Mouse (Mus musculus) heart, embryonic 14.5 days (tissue): Measurements from ENCODE around the gene Strada. TPM values are rescaled to one million over a fixed set of nuclear protein-coding genes. Genes with fewer than 3 reads are reported as not detected.
"Not testable (repeated sequence)": the region's sequence is repeated elsewhere in the genome, so short reads cannot be mapped to it uniquely, and the experiment has no call there.

Experiments used
- ATAC-seq: fragments of 200-750 bp; cut with Nextera tagmentation; 2 replicates; pipeline ENCODE4 v1.8.0; 2017; ENCODE audit warnings: low read depth, moderate TSS enrichment; ENCODE audit not compliant: insufficient number of reproducible peaks, insufficient read depth, low FRiP score
- H3K27ac ChIP-seq, 2 experiments: fragments of 200-500 bp in 1 of 2; fragments of 300-500 bp in 1 of 2; sonication (generic) in 1 of 2; replicated peaks in 1 of 2; 2 replicates each; pipeline ENCODE4 v1.5.1; 2012 to 2014; ENCODE audit warnings: low read depth in 2 of 2, low read length in 2 of 2, control low read depth in 1 of 2, mild to moderate bottlenecking in 1 of 2, mixed read lengths in 1 of 2; ENCODE audit not compliant: control insufficient read depth in 1 of 2, insufficient read depth in 1 of 2
- H3K27me3 ChIP-seq: fragments of 300-500 bp; sonication (generic); 2 replicates; pipeline ENCODE4 v1.6.1; 2014; ENCODE audit warnings: mild to moderate bottlenecking, low read length, control low read depth; ENCODE audit not compliant: control insufficient read depth, insufficient read depth
- H3K36me3 ChIP-seq: fragments of 300-500 bp; sonication (generic); 2 replicates; pipeline ENCODE4 v1.6.1; 2014; ENCODE audit warnings: mild to moderate bottlenecking, control low read depth, low read length, mixed read lengths; ENCODE audit not compliant: control insufficient read depth, insufficient read depth
- H3K4me1 ChIP-seq, 2 experiments: fragments of 200-500 bp in 1 of 2; fragments of 300-500 bp in 1 of 2; sonication (generic) in 1 of 2; 2 replicates each; pipeline ENCODE4 v1.6.1; 2012 to 2014; ENCODE audit warnings: low read length in 2 of 2, control low read depth in 1 of 2, mixed read lengths in 1 of 2; ENCODE audit not compliant: control insufficient read depth in 2 of 2, insufficient read depth in 2 of 2
- H3K4me2 ChIP-seq: fragments of 300-500 bp; sonication (generic); 2 replicates; pipeline ENCODE4 v1.6.1; 2014; ENCODE audit warnings: mild to moderate bottlenecking, low read length
- H3K4me3 ChIP-seq, 2 experiments: fragments of 200-500 bp in 1 of 2; fragments of 300-500 bp in 1 of 2; sonication (generic) in 1 of 2; 2 replicates each; pipeline ENCODE4 v1.5.1; 2012 to 2014; ENCODE audit warnings: low read length in 2 of 2, mild to moderate bottlenecking in 2 of 2, control low read depth in 1 of 2, low read depth in 1 of 2, moderate library complexity in 1 of 2; ENCODE audit not compliant: control insufficient read depth in 1 of 2, insufficient read depth in 1 of 2
- H3K9ac ChIP-seq: fragments of 300-500 bp; sonication (generic); 2 replicates; pipeline ENCODE4 v1.6.1; 2014; ENCODE audit warnings: mild to moderate bottlenecking, low read length
- H3K9me3 ChIP-seq: fragments of 300-500 bp; sonication (generic); 2 replicates; pipeline ENCODE4 v1.6.1; 2016; ENCODE audit warnings: low read length, control low read depth; ENCODE audit not compliant: control insufficient read depth
- WGBS: fragments of 180-500 bp; shearing (Covaris S2); extraction: QIAGEN DNeasy Blood & Tissue Kit; methylation state at CpG from one replicate; pipeline ENCODE4 v1.1.7; 2014; 5-methylcytosine and 5-hydroxymethylcytosine counted together
- polyA plus RNA-seq: library from polyadenylated mRNA; unstranded; fragments of >200 nt; fragmentation: Nextera tagmentation; extraction: Ambion mirVana; gene quantifications from 2 replicates; pipeline ENCODE4 v1.2.1, GENCODE M21; 2014

Gene Strada
- polyA plus RNA-seq, 1 experiment from 2014 or later = 21.8 TPM

GRCm38 (mm10) chr11:106126727-106127373, 75.1 kb downstream of the Strada start:
- H3K4me3 ChIP-seq, H3K9me3 ChIP-seq, H3K4me1 ChIP-seq, H3K27me3 ChIP-seq, H3K27ac ChIP-seq, H3K4me2 ChIP-seq, H3K9ac ChIP-seq, ATAC-seq: not testable (repeated sequence)
- peaks cover 83% of the 10 kb centered on the region for H3K36me3 ChIP-seq
- 92% methylated on average over 4 of the region's 6 CpGs for WGBS

- H3K4me1 ChIP-seq = 0 out of 4 replicates have a peak, but pooled peaks cover 0 to 4% of the 10 kb centered on the region in 2 experiments
- no peak overlapping the region for H3K9ac ChIP-seq
- no peaks in the 10 kb centered on the region for H3K9me3 ChIP-seq
- 76% methylated on average over 1 of the region's 1 CpGs for WGBS
- H3K4me2 ChIP-seq = no peak overlapping the region
- no peaks in the 10 kb centered on the region for H3K27me3 ChIP-seq
- H3K27ac ChIP-seq = no peak overlapping the region
- no peak overlapping the region for H3K4me3 ChIP-seq
- no peak for ATAC-seq
- peaks cover 88% of the 10 kb centered on the region for H3K36me3 ChIP-seq
These were observed 76.1 kb downstream of the Strada start for GRCm38 (mm10) chr11:106125827-106126226.

- H3K9ac ChIP-seq = no peak overlapping the region
- H3K4me3 ChIP-seq = no peak overlapping the region
- ATAC-seq = no peak
- 73% methylated on average over 4 of the region's 4 CpGs for WGBS
- no peaks in the 10 kb centered on the region for H3K27me3 ChIP-seq
- 0 out of 4 replicates have a peak, but pooled peaks cover 0 to 4% of the 10 kb centered on the region in 2 experiments for H3K4me1 ChIP-seq
- H3K36me3 ChIP-seq = peaks cover 86% of the 10 kb centered on the region
- H3K27ac ChIP-seq = no peak overlapping the region
- H3K9me3 ChIP-seq = no peaks in the 10 kb centered on the region
- H3K4me2 ChIP-seq = no peak overlapping the region
These were observed 77.2 kb downstream of the Strada start for GRCm38 (mm10) chr11:106124784-106125183.

GRCm38 (mm10) chr11:106122736-106123135, 79.2 kb downstream of the Strada start:
- Histone ChIP-seq H3K9me3 (no peaks in the 10 kb centered on the region), H3K27ac (peak overlapping the region in 1 of 2 experiments; percentile 57; a peak in 2 of 4 replicates), H3K36me3 (peaks cover 86% of the 10 kb centered on the region), H3K9ac (no peak overlapping the region), H3K27me3 (no peaks in the 10 kb centered on the region), H3K4me3 (no peak overlapping the region), H3K4me1 (0 out of 4 replicates have a peak, but pooled peaks cover 0 to 4% of the 10 kb centered on the region in 2 experiments), H3K4me2 (no peak overlapping the region)
- 74% methylated on average over 3 of the region's 3 CpGs for WGBS
- no peak for ATAC-seq

GRCm38 (mm10) chr11:106122221-106122620, 79.7 kb downstream of the Strada start:
- peaks cover 90% of the 10 kb centered on the region for H3K36me3 ChIP-seq
- WGBS = 94% methylated on average over 5 of the region's 5 CpGs
- no peak for ATAC-seq
- no peak overlapping the region for H3K4me3 ChIP-seq
- H3K4me1 ChIP-seq = 0 out of 4 replicates have a peak, but pooled peaks cover 0 to 4% of the 10 kb centered on the region in 2 experiments
- H3K4me2 ChIP-seq = no peak overlapping the region
- no peak overlapping the region for H3K9ac ChIP-seq
- H3K9me3 ChIP-seq = no peaks in the 10 kb centered on the region
- no peaks in the 10 kb centered on the region for H3K27me3 ChIP-seq
- peak overlapping the region; percentile 10 to 57; a peak in 3 of 4 replicates for H3K27ac ChIP-seq

Other genes starting within 250 kb of the Strada start
- gene Cyb561, start 248.8 kb downstream of the Strada start, polyA plus RNA-seq = 4.7 and 5.5 TPM in 2 replicates
- gene Ace, start 234.2 kb downstream of the Strada start, polyA plus RNA-seq = 1.5 and 2.0 TPM in 2 replicates
- not detected in 2 replicates for gene Ace3, start 207.5 kb downstream of the Strada start, polyA plus RNA-seq
- 0.20 and 0.26 TPM in 2 replicates for gene Kcnh6, start 194.0 kb downstream of the Strada start, polyA plus RNA-seq
- gene Dcaf7, start 165.3 kb downstream of the Strada start, polyA plus RNA-seq = 45.4 and 52.0 TPM in 2 replicates
- 9.7 and 10.8 TPM in 2 replicates for gene Taco1, start 136.1 kb downstream of the Strada start, polyA plus RNA-seq
- gene Map3k3, start 117.6 kb downstream of the Strada start, polyA plus RNA-seq = 26.6 and 28.6 TPM in 2 replicates
- gene Gm10840, start 41.3 kb downstream of the Strada start, polyA plus RNA-seq = not detected in 2 replicates
- 80.2 and 84.6 TPM in 2 replicates for gene Limd2, start 41.3 kb downstream of the Strada start, polyA plus RNA-seq
- gene Ccdc47, start 14.2 kb upstream of the Strada start, polyA plus RNA-seq = 69.8 and 75.9 TPM in 2 replicates
- gene Ddx42, start 14.8 kb upstream of the Strada start, polyA plus RNA-seq = 43.0 and 44.9 TPM in 2 replicates
- gene Ftsj3, start 53.9 kb upstream of the Strada start, polyA plus RNA-seq = 31.7 and 34.1 TPM in 2 replicates
- 200 and 207 TPM in 2 replicates for gene Psmc5, start 54.0 kb upstream of the Strada start, polyA plus RNA-seq
- 18.1 and 22.9 TPM in 2 replicates for gene Smarcd2, start 70.8 kb upstream of the Strada start, polyA plus RNA-seq
- 0.05 and 0.07 TPM in 2 replicates for gene Tcam1, start 74.5 kb upstream of the Strada start, polyA plus RNA-seq
- not detected in 2 replicates for gene Gh, start 99.7 kb upstream of the Strada start, polyA plus RNA-seq
- gene Cd79b, start 112.6 kb upstream of the Strada start, polyA plus RNA-seq = 0.95 and 1.4 TPM in 2 replicates
- gene Scn4a, start 151.1 kb upstream of the Strada start, polyA plus RNA-seq = 0.07 and 0.42 TPM in 2 replicates
- 0.35 TPM in 1 of 2 replicates, not detected in the other for gene Prr29, start 163.3 kb upstream of the Strada start, polyA plus RNA-seq
- gene Icam2, start 185.9 kb upstream of the Strada start, polyA plus RNA-seq = 105 and 108 TPM in 2 replicates